Mouse (Mus musculus) midbrain, embryonic 13.5 days (tissue): ENCODE results near the gene Gm12184. TPM values are rescaled to one million over a fixed set of nuclear protein-coding genes. Genes with fewer than 3 reads are reported as not detected.

Experiments used
- polyA plus RNA-seq: library from polyadenylated mRNA; unstranded; fragments of >200 nt; fragmentation: Nextera tagmentation; extraction: Ambion mirVana; gene quantifications from 2 replicates; pipeline ENCODE4 v1.2.1, GENCODE M21; 2015

Gm12184 gene
- polyA plus RNA-seq, 1 experiment from 2014 or later = 3.4 TPM

Other genes starting within 250 kb of the Gm12184 start
- 472 and 473 TPM in 2 replicates for gene Rack1, start 26.3 kb downstream of the Gm12184 start, polyA plus RNA-seq
- 6.9 and 7.0 TPM in 2 replicates for gene Trim41, start 9.3 kb downstream of the Gm12184 start, polyA plus RNA-seq
- 0.89 and 1.0 TPM in 2 replicates for gene Trim7, start 515 bp downstream of the Gm12184 start, polyA plus RNA-seq
- 1.8 and 1.9 TPM in 2 replicates for gene Irgm1, start 45.0 kb upstream of the Gm12184 start, polyA plus RNA-seq
- 0.17 and 0.21 TPM in 2 replicates for gene Gm5431, start 75.6 kb upstream of the Gm12184 start, polyA plus RNA-seq
- gene Psme2b, start 119.5 kb upstream of the Gm12184 start, polyA plus RNA-seq = 2.4 and 2.7 TPM in 2 replicates
- gene Olfr56, start 152.2 kb upstream of the Gm12184 start, polyA plus RNA-seq = not detected in 2 replicates
- 0.24 and 0.31 TPM in 2 replicates for gene 9930111J21Rik1, start 152.7 kb upstream of the Gm12184 start, polyA plus RNA-seq
- not detected in 2 replicates for gene Gm12185, start 165.6 kb upstream of the Gm12184 start, polyA plus RNA-seq
- gene Tgtp1, start 167.5 kb upstream of the Gm12184 start, polyA plus RNA-seq = not detected in 2 replicates
- 0.15 and 0.30 TPM in 2 replicates for gene 9930111J21Rik2, start 224.6 kb upstream of the Gm12184 start, polyA plus RNA-seq
- not detected in 2 replicates for gene Tgtp2, start 237.6 kb upstream of the Gm12184 start, polyA plus RNA-seq
- 0.39 and 0.64 TPM in 2 replicates for gene Ifi47, start 249.9 kb upstream of the Gm12184 start, polyA plus RNA-seq